Mouse (Mus musculus) thymus, postnatal 25 days (tissue): ENCODE results near the gene Igfbp2.

ENCODE experiments used
- DNase-seq: peaks from one replicate; pipeline ENCODE4 v3.0.0; 2022

The Igfbp2 gene

DNA sequence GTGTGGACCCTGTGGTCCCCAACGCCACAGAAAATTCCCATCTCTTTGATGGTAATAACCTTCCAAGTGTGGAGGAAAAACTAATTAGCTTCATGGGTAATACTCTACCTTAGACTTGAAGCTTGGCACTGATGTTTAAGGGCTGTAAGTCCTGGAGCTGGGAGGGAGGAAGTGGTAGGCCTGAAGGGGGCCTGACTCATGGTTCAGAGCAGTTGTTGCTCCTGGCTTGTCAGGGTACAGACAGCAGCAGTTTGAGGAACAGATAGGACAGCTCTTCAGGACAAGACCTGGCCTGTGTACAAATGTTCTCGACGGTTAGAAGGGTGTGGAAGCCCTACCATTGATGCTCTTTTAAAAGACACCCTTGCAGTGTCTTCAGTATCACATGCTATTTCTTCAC lies 8.7 kb upstream of the Igfbp2 start:
- no peak for DNase-seq

DNA sequence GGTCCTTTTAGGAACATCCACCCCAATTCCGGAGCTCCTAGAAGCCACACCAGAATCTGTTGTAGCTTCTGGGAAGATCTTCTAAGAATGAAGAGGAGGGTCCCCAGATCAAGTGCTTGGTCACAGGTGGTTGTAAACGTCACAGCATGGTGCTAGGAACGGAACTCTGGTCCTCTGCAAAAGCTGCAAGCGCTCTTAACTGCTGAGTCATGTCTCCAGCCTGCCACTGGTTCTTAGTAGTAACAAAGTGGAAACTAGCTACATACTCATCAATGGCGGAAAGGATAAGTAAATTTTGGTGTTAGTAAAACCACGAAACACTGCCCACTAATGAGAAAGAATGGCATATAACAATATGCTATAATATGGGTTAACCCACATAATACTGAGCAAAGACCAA lies 4.3 kb upstream of the Igfbp2 start:
- no peak for DNase-seq

GRCm38 (mm10) chr1:72822893-72823292 lies 1.4 kb upstream of the Igfbp2 start:
- DNase-seq: no peak

DNA sequence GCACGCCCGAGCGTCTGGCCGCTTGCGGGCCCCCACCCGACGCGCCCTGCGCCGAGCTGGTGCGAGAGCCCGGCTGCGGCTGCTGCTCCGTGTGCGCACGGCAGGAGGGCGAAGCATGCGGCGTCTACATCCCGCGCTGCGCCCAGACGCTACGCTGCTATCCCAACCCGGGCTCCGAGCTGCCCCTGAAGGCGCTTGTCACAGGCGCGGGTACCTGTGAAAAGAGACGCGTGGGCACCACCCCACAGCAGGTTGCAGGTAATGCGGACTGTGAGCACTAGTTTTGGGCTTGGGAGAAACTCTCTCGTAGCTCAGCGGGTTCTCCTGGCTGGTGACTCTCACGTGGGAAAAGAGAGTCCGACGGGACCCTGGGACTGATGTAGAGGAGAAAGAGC lies 401 bp downstream of the Igfbp2 start:
- no peak for DNase-seq

DNA sequence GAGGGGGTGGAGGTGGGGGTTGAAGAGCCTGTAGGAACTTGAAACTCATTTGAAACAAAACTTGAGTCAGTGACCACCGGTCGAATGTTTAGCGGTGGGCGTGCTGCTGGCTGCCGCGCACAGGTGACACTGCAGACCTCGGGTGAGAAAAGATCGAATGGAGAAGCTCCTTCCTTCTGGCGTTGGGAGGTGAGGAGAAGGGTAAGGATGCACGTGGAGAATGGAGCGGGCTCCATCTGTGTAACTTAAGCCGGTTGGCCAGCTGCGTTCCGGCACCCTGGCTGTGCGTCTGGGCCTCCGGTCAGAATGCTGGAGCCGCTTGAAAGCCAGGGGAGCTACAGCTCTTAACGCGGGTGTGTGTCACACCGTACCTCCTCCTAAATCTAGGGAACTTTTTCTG lies 983 bp downstream of the Igfbp2 start:
- no peak for DNase-seq

DNA sequence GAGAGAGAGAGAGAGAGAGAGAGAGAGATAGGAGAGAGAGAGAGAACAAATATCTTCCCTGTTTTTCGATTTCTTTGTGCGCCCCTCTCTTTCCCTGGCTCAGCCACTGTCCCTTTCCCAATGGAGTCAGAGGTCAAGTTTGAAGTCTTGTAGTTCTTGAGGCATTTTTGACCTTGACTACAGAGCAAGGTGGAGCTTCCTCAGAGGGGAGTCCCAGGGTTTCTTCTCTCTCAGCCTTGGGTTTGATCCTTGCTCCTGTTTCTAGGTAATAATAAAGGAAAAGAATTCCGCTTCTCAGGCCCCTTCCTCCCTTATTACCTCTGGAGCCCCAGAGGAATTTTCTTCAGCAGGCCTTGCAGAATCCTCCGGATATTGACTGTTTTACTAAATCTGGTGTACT lies 1.6 kb downstream of the Igfbp2 start:
- DNase-seq: no peak

DNA sequence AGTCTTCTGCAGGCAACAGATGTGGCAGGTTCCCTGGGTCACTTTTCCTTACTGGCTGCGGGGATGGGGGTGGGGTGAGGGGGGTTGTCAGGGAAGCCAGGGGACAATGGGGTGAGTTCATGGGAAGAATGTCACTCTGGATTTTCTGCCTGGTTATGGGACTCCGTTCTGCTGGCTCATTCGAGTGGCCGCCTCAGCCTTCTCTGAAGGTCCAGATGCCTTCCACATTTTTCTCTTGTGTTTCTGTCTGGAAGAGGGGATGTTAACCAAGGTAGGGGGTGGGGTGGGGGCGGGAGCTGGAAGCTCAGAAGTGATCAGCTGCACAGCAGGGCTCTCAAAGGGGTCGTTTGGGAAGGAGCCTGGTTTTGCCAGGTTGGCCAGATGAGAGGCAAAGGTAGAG lies 2.1 kb downstream of the Igfbp2 start:
- DNase-seq: no peak

DNA sequence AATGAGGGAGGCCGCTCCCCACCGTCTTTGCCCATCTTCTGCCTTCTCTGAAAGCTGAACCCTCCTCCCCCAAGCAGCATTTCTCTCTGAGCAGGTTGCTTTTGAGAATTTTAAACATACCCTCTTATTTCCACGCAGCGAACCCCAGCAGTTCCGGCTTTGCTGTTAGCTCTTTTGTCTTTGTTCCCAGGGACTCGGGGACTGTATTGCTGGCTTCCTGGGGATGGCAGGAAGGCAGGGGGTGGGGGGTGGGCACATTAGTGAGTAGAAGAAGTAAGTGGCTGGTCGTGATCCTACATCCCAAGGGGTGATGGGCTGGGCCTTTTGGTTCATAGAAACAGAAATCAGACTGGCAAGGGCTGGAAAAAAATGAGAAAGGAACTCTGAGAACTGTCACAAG lies 2.6 kb downstream of the Igfbp2 start:
- no peak for DNase-seq

GRCm38 (mm10) chr1:72827411-72828315 lies 3.4 kb downstream of the Igfbp2 start:
- DNase-seq: no peak

DNA sequence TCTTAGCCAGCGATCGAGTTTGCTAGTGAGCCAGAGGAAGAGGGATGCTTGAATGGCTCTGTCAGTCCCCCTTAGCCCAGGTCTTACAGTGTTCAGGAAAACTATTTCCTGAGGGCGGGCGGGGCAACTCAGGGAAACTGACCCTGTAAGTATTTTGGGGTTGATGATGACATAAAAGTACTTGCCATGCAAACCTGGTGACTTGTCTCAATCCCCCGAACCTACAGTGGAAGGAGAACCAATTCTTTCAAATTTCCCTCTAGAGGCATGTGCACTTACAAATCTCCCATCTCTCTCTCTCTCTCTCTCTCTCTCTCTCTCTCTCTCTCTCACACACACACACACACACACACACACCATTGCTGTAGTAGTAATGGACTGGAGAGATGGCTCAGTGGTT lies 4.5 kb downstream of the Igfbp2 start:
- DNase-seq: no peak

GRCm38 (mm10) chr1:72830485-72830884 lies 6.2 kb downstream of the Igfbp2 start:
- no peak for DNase-seq

DNA sequence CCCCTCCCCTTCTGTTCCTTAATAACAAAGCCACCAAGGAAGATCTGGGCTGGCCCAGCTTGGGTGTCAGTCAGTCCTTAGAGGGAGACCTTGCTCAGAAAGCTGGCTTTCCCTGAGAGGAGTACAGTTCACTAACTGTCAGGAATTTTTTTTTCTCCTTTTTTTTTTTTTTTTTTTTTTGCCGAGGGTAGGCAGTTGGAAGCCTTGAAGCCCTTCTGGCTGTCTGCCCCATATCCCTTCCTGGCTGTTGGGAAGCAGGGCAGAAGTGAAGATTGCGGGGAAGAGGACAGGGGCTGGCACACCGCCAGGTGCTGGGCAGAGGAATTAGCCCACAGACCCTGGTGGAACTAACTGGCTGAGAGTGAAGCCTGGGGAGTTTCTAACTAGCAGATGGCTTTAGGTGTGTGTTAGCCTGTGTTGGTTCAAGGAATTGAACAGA lies 8.4 kb downstream of the Igfbp2 start:
- DNase-seq: no peak

- DNase-seq: no peak
These were observed 9.3 kb downstream of the Igfbp2 start for GRCm38 (mm10) chr1:72833563-72833962.

- no peak for DNase-seq
These were observed 15.1 kb downstream of the Igfbp2 start for GRCm38 (mm10) chr1:72839356-72839755.

GRCm38 (mm10) chr1:72839791-72840190 lies 15.5 kb downstream of the Igfbp2 start:
- DNase-seq: no peak

DNA sequence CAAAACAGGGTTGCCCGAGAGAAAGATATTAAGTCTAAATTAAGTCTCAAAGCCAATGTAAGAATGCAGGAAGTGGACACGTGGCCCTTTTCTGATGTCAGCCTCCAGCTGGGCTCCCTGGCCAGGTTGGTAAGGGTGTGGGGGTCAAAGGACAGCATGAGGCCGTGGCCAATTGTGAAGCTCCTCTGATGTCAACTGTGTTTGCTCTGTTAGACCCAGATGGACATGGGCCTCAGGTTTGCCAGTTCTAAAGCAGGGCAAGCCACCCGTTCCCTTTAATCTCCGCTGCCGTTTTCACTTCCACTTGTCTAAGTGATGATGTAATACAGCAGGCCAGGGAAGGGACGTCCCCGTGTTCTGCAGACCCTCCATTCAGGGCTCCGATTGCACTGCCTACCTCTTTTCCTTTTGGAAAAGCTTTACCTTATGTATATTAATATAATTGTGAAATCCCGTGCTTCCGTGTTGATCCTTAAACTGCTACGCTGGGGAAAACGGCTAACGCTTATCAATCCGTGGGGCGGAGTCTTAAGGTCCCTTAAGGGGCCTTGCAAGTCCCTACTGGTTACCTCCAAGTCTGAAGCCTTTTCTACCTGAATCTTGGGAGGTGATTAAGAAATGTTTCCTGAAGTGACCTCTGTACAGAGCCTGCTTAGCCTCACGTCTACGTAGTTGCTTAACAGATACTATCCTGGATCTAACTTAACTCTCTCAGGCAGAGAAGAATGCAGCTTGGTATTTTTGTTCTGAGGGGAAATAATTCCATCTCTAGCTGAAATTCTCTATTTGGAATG lies 18.6 kb downstream of the Igfbp2 start:
- no peak for DNase-seq

GRCm38 (mm10) chr1:72844675-72845074 lies 20.4 kb downstream of the Igfbp2 start:
- DNase-seq: no peak

GRCm38 (mm10) chr1:72847849-72848380 lies 23.6 kb downstream of the Igfbp2 start:
- DNase-seq: no peak

DNA sequence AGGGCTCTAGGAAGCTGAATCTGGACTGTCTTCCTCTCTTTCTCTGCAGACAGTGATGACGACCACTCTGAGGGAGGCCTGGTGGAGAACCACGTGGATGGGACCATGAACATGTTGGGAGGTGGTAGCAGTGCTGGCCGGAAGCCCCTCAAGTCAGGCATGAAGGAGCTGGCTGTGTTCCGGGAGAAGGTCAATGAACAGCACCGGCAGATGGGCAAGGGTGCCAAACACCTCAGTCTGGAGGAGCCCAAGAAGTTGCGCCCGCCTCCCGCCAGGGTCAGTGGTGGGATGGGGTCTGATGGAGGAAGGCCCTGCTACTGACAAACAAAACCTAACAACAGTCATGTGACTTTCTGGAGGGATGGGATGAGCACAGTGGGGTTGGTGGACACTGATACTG lies 24.7 kb downstream of the Igfbp2 start:
- no peak for DNase-seq

DNA sequence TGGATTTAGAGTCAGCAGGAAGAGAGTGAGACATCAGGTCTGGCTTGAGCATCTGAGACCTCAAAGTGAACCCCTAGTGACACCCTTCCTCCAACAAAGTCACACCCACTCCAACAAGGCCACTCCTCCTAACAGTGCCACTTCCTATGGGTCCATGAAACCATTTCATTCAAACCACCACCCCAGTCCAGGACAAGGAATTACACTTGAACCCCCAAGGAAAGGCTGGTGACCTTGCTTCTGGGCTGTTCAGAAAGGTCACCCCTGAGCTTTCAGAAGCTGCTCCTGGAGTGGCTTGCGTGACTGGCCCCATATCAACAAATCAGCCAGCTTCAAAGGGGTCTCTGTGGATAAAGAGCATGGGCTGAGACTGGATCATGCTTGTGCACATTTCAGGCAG lies 29.5 kb downstream of the Igfbp2 start:
- no peak for DNase-seq

DNA sequence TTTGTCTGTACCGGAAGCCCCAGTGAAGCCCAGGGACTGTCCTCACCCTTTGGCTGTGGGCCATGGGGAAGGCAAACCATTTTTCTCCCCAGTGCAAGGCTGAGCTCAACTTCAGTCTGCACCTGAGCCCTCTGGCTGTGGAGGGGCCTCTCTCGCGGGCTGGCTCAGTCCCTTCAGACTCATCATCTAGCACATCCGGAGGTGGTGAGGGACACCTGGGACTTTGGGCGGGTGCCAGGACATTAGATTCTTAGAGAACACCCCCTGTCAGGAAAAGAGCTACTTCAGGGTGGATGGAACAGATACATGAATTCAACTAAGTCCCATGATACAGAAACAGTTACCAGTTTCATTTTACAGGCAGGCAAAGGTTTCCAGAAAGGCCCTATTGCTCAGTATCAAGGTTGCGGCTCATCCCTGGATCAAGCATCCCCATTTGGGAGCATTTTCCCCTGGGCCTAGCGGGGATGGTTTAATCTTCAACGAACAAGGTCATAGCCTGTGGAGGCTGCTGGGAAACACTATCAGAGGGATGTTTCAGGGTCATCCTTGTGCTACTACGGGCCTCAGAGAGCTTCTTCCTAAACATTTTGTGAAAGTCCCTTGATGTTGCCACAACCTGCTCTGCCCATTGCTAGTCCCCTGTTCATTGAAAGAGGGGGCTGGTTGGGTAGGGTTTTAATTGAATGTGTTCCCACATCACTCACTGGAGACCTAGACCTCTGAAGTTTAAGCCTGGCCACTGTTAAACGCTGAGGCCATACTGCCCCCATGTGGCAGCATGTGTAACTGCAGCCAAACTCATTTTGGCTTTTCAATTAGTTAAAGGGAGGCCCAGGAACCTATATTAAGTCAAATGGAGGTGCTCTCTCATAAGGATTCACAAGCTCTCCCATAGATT lies 30.3 kb downstream of the Igfbp2 start:
- peak; percentile 19 for DNase-seq

- no peak for DNase-seq
These were observed 31.4 kb downstream of the Igfbp2 start for GRCm38 (mm10) chr1:72855729-72856128.
